Mouse (Mus musculus) regulatory T cell (primary cell): ENCODE results near the gene Stk39.

Experiments used
- in situ Hi-C: fragments of 300-600 bp; cut with MboI, MseI; formaldehyde crosslinking; loops from one replicate; pipeline ENCODE4 v1.15.1; 2025; ENCODE audit warnings: high pct_unique_total_duplicates

The Stk39 gene

GRCm38 (mm10) chr2:68471759-68472550 is at the start of gene Stk39:
Gene Stk39 (minus strand): TSS chr2:68472268.
- in situ Hi-C loops: no loop called here

GRCm38 (mm10) chr2:68515409-68515808 is 43.3 kb upstream of the Stk39 start:
- in situ Hi-C loops: no loop called here

DNA sequence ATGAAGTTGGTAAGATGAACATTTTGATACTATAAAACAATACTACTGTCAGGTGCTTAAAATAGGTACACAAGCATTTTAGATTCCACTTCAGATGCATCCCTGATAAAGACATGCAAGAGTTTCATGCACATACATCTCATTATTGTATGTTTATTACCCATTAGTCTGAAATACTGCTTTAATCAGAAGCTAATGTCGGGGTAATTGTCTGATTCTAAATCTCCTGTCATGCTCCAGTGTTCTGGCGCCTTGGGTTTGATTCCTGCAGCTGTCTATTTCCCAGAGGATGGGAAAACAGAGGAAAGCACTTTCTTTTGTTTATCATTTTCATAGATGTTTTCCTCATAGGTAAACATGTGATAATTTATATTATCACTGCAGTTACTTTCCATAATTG is 31.1 kb upstream of the Stk39 start:
- in situ Hi-C loops: no loop called here

DNA sequence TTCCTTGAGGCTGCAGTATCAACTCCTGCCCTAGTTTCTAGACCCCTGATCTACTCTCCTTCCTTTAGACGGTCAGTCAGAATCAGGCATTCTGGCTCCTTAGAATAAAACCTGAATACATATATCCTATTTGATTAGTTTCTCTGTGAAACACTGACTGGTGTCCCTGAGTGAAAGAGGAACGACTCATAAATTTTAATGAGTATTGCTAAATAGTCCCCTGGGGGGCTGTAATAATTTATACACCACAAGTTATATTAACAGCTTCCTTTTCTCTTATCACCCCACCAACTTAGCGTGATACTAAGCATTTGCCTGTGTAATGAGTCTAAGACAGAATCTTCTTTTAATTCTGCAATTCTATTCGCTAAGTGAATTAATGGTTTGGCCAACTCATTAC is 30.7 kb upstream of the Stk39 start:
- in situ Hi-C loops: no loop called here

- in situ Hi-C loops: no loop called here
These were observed 30.2 kb upstream of the Stk39 start for GRCm38 (mm10) chr2:68502236-68502635.

GRCm38 (mm10) chr2:68486275-68486674 is 14.2 kb upstream of the Stk39 start:
- in situ Hi-C loops: no loop called here

GRCm38 (mm10) chr2:68485141-68485540 is 13.1 kb upstream of the Stk39 start:
- in situ Hi-C loops: no loop called here

DNA sequence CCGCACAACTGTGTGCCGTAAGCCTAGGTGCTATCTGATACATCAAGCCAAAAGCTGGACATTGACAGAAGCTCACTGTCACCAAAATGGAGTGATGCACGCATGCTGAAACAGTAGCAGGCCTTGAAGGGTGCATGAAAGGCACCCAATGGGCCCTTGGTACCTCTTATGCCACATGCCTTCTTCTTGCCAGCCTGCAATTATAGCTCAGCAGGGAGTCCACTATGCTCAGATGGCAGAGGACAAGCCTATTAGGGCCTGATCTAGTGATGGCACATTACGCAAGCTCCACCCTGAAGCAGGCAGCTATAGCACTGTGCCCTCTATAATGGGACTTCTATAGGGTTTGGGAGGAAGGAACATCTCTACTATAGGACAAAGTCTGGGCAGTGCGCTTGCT is 10.8 kb upstream of the Stk39 start:
- in situ Hi-C loops: no loop called here

DNA sequence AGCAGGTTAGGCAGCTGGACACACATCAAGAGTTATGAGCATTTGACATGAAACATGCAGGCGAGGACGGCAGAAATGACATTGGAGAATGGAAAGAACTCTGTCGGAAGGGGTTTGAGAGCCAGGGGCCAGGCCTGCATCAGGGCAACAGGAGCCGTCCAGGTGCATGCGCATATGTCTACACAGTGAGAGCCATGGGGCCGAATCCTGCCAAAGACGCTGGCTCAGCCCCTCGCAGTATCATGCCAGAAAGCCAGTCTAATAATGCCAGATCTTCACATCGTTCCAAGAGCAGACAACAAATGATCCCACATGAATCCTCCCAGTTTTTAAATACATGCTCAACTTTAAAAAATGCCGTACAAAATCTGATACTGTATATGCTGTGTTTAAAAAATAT is 7.8 kb upstream of the Stk39 start:
- in situ Hi-C loops: no loop called here

DNA sequence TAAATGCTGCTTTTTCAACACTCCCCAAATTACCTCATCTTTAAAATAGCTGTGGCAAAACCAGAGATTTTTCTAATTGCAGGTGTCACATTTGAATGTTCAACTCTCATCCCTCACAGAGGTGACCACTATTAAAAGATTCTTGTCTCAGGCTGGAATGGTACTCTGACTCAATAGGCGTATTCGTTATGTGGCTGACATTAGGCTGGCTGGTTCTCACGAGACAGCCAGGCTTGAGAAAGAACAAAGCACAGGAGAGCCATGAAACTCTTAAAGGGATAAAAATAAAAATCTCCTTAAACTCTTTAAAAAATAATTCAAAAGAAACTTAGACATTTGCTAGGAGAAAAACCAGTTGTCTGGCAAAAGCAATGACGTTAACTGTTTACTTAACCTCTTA is 853 bp upstream of the Stk39 start:
- in situ Hi-C loops: no loop called here

GRCm38 (mm10) chr2:68472551-68472910 is 463 bp upstream of the Stk39 start:
- in situ Hi-C loops: no loop called here

GRCm38 (mm10) chr2:68470891-68471758 is 943 bp downstream of the Stk39 start:
- in situ Hi-C loops: no loop called here

- in situ Hi-C loops: no loop called here
These were observed 2.6 kb downstream of the Stk39 start for GRCm38 (mm10) chr2:68469491-68469890.

GRCm38 (mm10) chr2:68468698-68469097 is 3.4 kb downstream of the Stk39 start:
- in situ Hi-C loops: no loop called here

- in situ Hi-C loops: no loop called here
These were observed 3.8 kb downstream of the Stk39 start for GRCm38 (mm10) chr2:68468259-68468658.

DNA sequence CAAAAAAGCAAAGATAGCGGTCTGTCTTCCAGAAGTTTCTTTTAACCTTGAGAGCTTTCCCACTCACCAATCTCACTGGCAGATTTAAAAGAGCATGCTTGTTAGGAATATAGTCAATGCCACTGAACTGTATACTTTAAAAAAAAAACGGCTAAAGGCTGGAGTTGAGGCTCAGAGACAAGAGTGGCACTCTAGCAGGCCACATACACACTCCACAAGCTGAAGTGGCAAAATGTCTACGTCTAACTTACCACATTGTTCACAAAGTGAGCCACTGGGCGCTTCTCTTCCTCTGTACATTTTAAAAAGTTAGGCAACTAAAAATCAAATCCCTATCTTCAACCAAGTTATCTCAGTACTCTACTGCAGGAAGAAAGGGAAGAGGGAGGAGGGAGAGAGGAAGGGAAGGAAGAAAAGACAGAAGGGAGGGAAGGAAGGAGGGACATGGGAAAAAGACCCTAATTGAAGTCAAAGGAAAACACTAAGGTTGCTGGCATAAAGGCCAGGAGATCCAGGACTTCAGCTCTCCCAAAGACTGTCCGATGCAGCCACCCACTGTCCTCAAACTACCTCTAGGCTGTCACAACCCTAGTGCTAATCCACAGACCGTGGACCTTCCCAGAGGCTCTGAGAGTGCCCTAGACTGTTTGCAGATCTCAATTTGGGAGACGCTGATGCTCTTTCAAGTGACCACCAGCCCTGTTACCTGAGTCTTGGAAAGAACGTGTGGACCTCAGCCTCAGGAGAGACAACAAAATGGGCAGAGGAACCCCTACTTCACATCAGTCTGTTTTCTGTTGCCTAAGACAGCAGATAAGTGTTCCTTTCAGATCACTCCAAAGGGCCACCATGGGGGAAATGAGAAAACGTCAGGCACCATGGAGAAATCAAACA is 4.7 kb downstream of the Stk39 start:
- in situ Hi-C loops: no loop called here

- in situ Hi-C loops: no loop called here
These were observed 5.7 kb downstream of the Stk39 start for GRCm38 (mm10) chr2:68466124-68467070.

- in situ Hi-C loops: no loop called here
These were observed 6.6 kb downstream of the Stk39 start for GRCm38 (mm10) chr2:68465266-68466123.

DNA sequence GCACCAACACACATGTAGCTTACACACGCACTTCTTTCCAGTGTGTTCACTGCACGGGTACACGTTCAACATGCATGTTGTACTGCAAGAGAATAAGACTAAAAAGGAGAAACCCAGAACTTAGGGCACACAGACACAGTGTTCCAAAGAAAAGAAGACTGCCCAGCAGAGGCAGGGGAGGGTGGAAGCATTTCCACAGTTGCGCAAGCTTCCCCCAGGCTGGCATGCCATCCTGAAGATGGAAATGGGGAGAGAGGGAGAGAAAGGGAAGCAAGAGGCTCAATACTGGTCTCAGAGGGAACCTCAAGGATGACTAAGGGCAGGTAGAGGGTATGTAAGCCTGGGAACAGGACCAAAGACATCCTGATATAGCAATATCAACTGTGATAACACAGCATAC is 7.6 kb downstream of the Stk39 start:
- in situ Hi-C loops: loop anchor here (5.0 kb wide), 1 partner anchor 37 kb away; no protein-coding TSS in a partner anchor

DNA sequence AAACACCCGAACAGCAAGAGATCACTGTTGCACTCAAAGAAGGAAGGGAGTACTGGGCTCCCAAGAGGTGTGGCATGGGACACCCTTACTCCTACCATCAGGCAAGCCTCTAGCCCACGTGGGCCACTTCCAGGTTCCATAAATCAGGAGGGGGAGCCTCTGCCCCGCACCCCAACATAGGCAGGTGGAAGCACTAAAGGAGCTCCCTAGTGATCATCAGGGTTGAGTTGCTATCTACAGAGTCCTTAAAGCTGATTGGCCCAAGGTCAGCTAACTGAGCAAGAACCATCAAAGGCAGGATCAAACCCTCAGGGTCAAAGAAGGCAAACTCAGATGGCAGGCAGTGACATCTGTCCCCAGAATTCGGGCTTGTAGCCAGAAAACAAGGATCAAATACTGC is 8.3 kb downstream of the Stk39 start:
- in situ Hi-C loops: loop anchor here (5.0 kb wide), 1 partner anchor 36 kb away; no protein-coding TSS in a partner anchor
